Mouse (Mus musculus) olfactory bulb, adult 2 months (tissue): ENCODE measurements around the gene Cntn5.

ENCODE experiments used
- CTCF ChIP-seq: fragments of 200-500 bp; IDR thresholded peaks from 2 replicates; pipeline ENCODE4 v1.5.1; 2012; ENCODE audit warnings: low read depth, mild to moderate bottlenecking, low read length, moderate library complexity; ENCODE audit not compliant: insufficient read depth
- POLR2A ChIP-seq: fragments of 200-500 bp; IDR thresholded peaks from 2 replicates; pipeline ENCODE4 v1.6.1; 2012; ENCODE audit warnings: mild to moderate bottlenecking, low read depth, low read length, moderate library complexity; ENCODE audit not compliant: insufficient read depth

DNA sequence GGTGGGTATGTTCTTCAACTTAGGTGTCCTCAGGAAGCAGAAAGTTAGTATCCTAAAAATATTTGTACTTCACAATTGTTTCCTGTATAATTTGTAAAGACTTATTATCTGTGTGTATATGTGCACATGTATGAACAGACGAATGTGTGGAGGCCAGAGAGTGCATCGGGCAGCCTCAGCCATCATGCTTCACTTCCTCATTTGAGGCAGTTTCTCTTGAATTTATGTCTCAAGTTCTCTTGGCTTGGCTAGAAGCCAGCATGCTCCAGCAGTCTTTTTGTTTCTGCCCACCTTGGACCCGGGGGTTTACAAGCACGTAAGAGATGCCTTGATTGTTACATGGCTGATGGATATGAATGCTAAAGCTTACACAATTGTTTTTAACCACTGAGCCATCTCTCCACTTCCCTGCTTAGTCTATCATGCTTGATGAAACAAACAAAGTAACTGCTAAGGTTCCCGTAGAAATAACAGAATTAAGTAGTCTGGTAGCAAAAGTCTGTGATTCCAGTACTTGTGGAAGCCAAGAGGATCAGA lies 1222.2 kb downstream of the Cntn5 start:
- TF ChIP-seq CTCF (no peak), POLR2A (no peak)
